Mouse (Mus musculus) hindbrain, embryonic 16.5 days (tissue): ENCODE data around the gene Lypd3. TPM values are rescaled to one million over a fixed set of nuclear protein-coding genes. Genes with fewer than 3 reads are reported as not detected.

ENCODE experiments used
- ATAC-seq: fragments of 200-750 bp; cut with Nextera tagmentation; 2 replicates; pipeline ENCODE4 v1.8.0; 2017; ENCODE audit warnings: moderate TSS enrichment, moderate library complexity
- H3K27ac ChIP-seq: fragments of 300-500 bp; sonication (generic); 2 replicates; pipeline ENCODE4 v1.5.1; 2014; ENCODE audit warnings: low read depth, mild to moderate bottlenecking, control low read depth, low read length, moderate library complexity
- H3K27me3 ChIP-seq: fragments of 300-500 bp; sonication (generic); replicated peaks from 2 replicates; pipeline ENCODE4 v1.6.1; 2014; ENCODE audit warnings: low read length; ENCODE audit not compliant: control insufficient read depth, insufficient read depth
- H3K36me3 ChIP-seq: fragments of 300-500 bp; sonication (generic); 2 replicates; pipeline ENCODE4 v1.6.1; 2014; ENCODE audit warnings: mild to moderate bottlenecking, low read length, moderate library complexity, mixed read lengths; ENCODE audit not compliant: control insufficient read depth, insufficient read depth
- H3K4me1 ChIP-seq: fragments of 300-500 bp; sonication (generic); 2 replicates; pipeline ENCODE4 v1.6.1; 2014; ENCODE audit warnings: low read depth, low read length; ENCODE audit not compliant: control insufficient read depth, insufficient read depth
- H3K4me2 ChIP-seq: fragments of 300-500 bp; sonication (generic); 2 replicates; pipeline ENCODE4 v1.6.1; 2014; ENCODE audit warnings: mild to moderate bottlenecking, low read length, control low read depth, moderate library complexity
- H3K4me3 ChIP-seq: fragments of 300-500 bp; sonication (generic); 2 replicates; pipeline ENCODE4 v1.5.1; 2014; ENCODE audit warnings: mild to moderate bottlenecking, low read length, control low read depth, moderate library complexity
- H3K9ac ChIP-seq: fragments of 300-500 bp; sonication (generic); 2 replicates; pipeline ENCODE4 v1.6.1; 2014; ENCODE audit warnings: low read depth, mild to moderate bottlenecking, control low read depth, low read length, moderate library complexity
- H3K9me3 ChIP-seq: fragments of 300-500 bp; sonication (generic); 2 replicates; pipeline ENCODE4 v1.6.1; 2014; ENCODE audit warnings: mild to moderate bottlenecking, low read length, moderate library complexity; ENCODE audit not compliant: control insufficient read depth
- WGBS: fragments of 180-500 bp; shearing (Covaris S2); extraction: QIAGEN DNeasy Blood & Tissue Kit; methylation state at CpG from one replicate; pipeline ENCODE4 v1.1.7; 2014; 5-methylcytosine and 5-hydroxymethylcytosine counted together
- polyA plus RNA-seq: library from polyadenylated mRNA; unstranded; fragments of >200 nt; fragmentation: Nextera tagmentation; extraction: Ambion mirVana; gene quantifications from 2 replicates; pipeline ENCODE4 v1.2.1, GENCODE M21; 2015

Gene Lypd3
- polyA plus RNA-seq = 0.76 and 0.78 TPM in 2 replicates

DNA sequence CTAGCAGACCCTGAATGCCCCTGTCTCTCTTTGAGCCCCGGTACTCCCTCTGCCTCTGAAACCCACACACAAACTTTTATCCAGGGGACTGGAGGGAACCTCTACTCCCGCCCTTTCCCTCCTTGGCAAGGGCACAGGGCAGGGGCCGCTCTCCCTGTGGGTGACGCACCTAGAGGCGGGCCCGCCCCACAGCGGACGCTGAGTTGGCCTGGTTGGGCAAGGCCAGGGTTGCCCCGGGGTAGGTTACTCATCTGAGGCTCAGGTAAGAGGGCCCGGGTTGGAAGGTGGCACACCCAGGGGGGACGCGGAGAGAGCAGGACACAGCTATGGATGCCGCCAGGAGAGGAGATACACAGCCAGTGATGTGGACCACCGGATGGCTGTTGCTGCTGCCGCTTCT, at the start of gene Lypd3:
Lypd3 (plus strand) TSS at position 287 of the 400 bp plus-strand sequence.
- no peak within 1 kb of the TSS; the same call in 1 of the 2 replicates for H3K9ac ChIP-seq
- H3K9me3 ChIP-seq = no peaks in the 10 kb centered on the region
- no peaks in the 10 kb centered on the region for H3K36me3 ChIP-seq
- no peak for ATAC-seq
- peak within 1 kb of the TSS; percentile 24 for H3K4me2 ChIP-seq
- peaks cover 47% of the 10 kb centered on the region for H3K27me3 ChIP-seq
- H3K4me3 ChIP-seq = peak within 1 kb of the TSS; percentile 7; the same call in 1 of the 2 replicates
- no peak within 1 kb of the TSS for H3K27ac ChIP-seq
- peaks cover 15% of the 10 kb centered on the region for H3K4me1 ChIP-seq
- 16% methylated on average over 15 of the region's 15 CpGs for WGBS

GRCm38 (mm10) chr7:24586828-24587227, 49.5 kb upstream of the Lypd3 start:
- H3K4me2 ChIP-seq = peak overlapping the region; percentile 74
- no peak overlapping the region for H3K27ac ChIP-seq
- peaks cover 8% of the 10 kb centered on the region for H3K27me3 ChIP-seq
- peak overlapping the region; percentile 63 for H3K4me3 ChIP-seq
- H3K36me3 ChIP-seq = no peaks in the 10 kb centered on the region
- 5% methylated on average over 8 of the region's 8 CpGs for WGBS
- H3K9ac ChIP-seq = peak overlapping the region; percentile 84
- peak; percentile 75 for ATAC-seq
- H3K9me3 ChIP-seq = peaks cover 4% of the 10 kb centered on the region; the same call in 1 of the 2 replicates
- peaks cover 8% of the 10 kb centered on the region; the same call in 1 of the 2 replicates for H3K4me1 ChIP-seq

GRCm38 (mm10) chr7:24587330-24588105, 48.8 kb upstream of the Lypd3 start, which contains the start of the genes Ethe1 and Zfp575:
Gene Ethe1, plus strand, starts transcription at chr7:24587543.
Gene Zfp575, minus strand, starts transcription at chr7:24587641.
- peak within 1 kb of the TSS; percentile 74 for H3K4me2 ChIP-seq
- H3K4me3 ChIP-seq = peak within 1 kb of the TSS; percentile 63
- peak; percentile 80 for ATAC-seq
- H3K27me3 ChIP-seq = peaks cover 8% of the 10 kb centered on the region
- no peaks in the 10 kb centered on the region for H3K36me3 ChIP-seq
- H3K9me3 ChIP-seq = peaks cover 4% of the 10 kb centered on the region; the same call in 1 of the 2 replicates
- H3K27ac ChIP-seq = peak within 1 kb of the TSS; percentile 79
- 4% methylated on average over 30 of the region's 30 CpGs for WGBS
- peaks cover 8% of the 10 kb centered on the region for H3K4me1 ChIP-seq
- peak within 1 kb of the TSS; percentile 84 for H3K9ac ChIP-seq

DNA sequence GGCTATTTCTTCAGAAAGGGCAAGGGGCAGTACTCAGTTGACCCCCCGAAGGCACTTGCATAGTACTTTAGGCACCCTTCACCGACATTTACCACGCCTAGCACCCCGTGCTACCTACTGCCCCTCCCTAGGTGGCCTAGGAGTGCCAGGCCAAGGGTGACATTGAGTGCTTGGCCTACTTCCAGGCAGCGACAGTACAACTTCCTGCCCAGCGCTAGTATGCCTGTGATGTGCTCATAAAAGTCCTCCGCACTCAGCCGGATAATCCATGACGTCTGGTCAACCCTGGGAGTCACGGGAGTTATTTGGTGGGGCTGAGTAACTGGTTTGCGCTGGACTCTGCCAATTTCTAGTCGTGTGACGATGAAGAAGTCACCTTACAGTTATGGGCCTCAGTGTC, 48.0 kb upstream of the Lypd3 start:
- no peak overlapping the region for H3K4me3 ChIP-seq
- no peak overlapping the region for H3K9ac ChIP-seq
- peaks cover 8% of the 10 kb centered on the region for H3K27me3 ChIP-seq
- H3K9me3 ChIP-seq = peaks cover 4% of the 10 kb centered on the region; the same call in 1 of the 2 replicates
- peaks cover 13% of the 10 kb centered on the region for H3K4me1 ChIP-seq
- no peak overlapping the region for H3K27ac ChIP-seq
- WGBS = 84% methylated on average over 13 of the region's 13 CpGs
- no peak for ATAC-seq
- H3K4me2 ChIP-seq = no peak overlapping the region
- no peaks in the 10 kb centered on the region for H3K36me3 ChIP-seq

DNA sequence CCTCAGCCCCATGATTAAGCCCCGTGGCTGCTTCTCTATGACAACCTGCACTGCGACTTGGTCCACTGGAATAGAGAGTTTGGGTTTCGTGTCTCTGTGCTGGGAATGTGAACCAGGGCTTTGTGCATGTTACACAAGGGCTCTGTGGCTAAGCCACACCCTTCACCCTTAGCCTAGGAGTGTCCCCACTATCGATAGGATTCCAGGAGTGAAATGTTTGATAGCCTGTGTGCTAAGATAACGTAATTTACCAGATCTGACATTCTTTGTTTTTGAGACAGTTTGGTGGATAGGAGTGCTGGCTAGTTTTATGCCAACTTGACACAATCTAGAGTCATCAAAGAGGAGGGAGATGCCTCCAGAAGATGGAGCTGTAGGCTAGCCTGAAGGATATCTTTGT, 44.6 kb upstream of the Lypd3 start:
- H3K9ac ChIP-seq = no peak overlapping the region
- H3K27me3 ChIP-seq = no peaks in the 10 kb centered on the region
- no peak overlapping the region for H3K4me2 ChIP-seq
- H3K36me3 ChIP-seq = no peaks in the 10 kb centered on the region
- WGBS = 68% methylated on average over 5 of the region's 5 CpGs
- no peak for ATAC-seq
- H3K4me3 ChIP-seq = no peak overlapping the region
- peaks cover 16% of the 10 kb centered on the region for H3K4me1 ChIP-seq
- no peak overlapping the region for H3K27ac ChIP-seq
- no peaks in the 10 kb centered on the region for H3K9me3 ChIP-seq

DNA sequence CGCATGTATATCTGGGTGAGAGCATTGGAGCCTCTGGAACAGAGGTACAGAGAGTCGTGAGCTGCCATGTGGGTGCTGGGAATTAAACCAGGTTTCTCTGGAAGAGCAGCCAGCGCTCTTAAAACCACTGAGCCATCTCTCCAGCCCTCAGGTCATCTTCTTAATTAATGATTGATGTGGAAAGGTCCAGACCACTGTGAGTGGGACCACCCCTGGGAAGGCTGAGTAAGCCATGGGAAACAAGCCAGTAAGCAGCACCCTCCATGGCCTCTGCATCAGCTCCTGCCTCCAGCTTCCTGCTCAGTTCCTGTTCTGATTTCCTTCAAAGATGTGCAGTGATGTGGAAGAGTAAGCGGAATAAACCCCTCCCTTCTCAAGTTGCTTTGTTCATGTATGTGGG, 44.2 kb upstream of the Lypd3 start:
- H3K4me2 ChIP-seq = no peak overlapping the region
- H3K36me3 ChIP-seq = no peaks in the 10 kb centered on the region
- 51% methylated on average over 4 of the region's 4 CpGs for WGBS
- H3K27me3 ChIP-seq = no peaks in the 10 kb centered on the region
- no peak overlapping the region for H3K4me3 ChIP-seq
- H3K9me3 ChIP-seq = no peaks in the 10 kb centered on the region
- H3K27ac ChIP-seq = no peak overlapping the region
- peaks cover 16% of the 10 kb centered on the region for H3K4me1 ChIP-seq
- H3K9ac ChIP-seq = no peak overlapping the region
- no peak for ATAC-seq

DNA sequence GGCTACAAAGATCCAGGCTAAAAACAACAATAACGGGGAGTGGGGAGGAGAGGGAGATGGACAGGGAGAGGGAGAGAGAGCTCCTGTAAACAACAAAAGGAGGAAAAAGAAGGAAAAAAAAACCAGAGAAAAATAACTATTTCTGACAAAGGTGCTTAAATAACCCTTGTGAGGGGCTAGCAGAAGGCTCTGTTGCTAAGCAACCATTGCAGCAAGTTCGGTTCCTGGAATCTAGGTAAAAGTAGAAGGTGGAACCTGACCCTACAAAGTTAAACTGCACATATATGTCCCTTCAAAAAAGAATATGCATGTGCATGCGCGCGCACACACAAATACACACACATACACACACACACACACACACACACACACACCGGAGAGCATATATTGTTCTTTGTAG, 43.6 kb upstream of the Lypd3 start:
- Histone ChIP-seq H3K9ac (no peak overlapping the region), H3K4me2 (no peak overlapping the region), H3K4me1 (peaks cover 13% of the 10 kb centered on the region), H3K9me3 (no peaks in the 10 kb centered on the region), H3K36me3 (no peaks in the 10 kb centered on the region), H3K27me3 (no peaks in the 10 kb centered on the region), H3K27ac (no peak overlapping the region), H3K4me3 (no peak overlapping the region)
- 82% methylated on average over 6 of the region's 6 CpGs for WGBS
- no peak for ATAC-seq

DNA sequence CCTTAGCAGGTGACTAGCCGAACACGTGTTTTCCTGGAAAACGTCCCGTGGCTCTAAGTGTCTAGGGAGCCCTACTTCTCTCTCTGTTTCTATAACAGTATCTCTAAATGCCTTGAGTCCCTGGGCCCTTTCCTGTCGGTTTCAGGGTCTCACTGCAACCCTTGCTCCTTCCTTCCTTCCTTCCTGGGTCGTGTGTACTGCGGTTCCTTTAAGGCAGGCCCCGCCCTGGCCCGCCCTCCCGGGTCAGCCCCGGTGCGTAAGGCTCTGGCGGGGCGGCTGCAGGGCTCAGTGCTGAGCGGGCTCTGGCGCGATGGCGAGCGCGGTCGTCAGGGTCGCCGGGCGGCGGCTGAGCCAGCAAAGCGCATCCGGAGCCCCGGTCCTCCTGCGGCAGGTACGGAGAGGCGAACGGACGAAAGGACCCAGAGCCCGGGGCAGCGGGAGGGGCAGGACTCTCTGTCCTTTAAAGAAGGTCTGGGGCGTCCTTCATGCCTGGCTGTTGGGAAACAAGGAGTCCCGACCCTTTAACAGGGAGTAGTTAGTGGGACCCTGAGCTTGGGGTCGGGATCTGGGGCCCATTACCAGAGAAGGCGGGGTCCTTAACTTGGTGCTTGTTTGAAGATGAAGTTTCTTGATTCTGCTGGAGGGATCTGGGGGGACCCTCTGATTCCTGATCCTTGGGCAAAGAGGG, 42.6 kb upstream of the Lypd3 start:
- peak; percentile 88 for ATAC-seq
- Histone ChIP-seq H3K27ac (no peak overlapping the region), H3K36me3 (no peaks in the 10 kb centered on the region), H3K9me3 (no peaks in the 10 kb centered on the region), H3K27me3 (no peaks in the 10 kb centered on the region), H3K4me2 (peak overlapping the region; percentile 75), H3K9ac (peak overlapping the region; percentile 82), H3K4me3 (peak overlapping the region; percentile 71), H3K4me1 (peaks cover 13% of the 10 kb centered on the region)
- 3% methylated on average over 37 of the region's 39 CpGs for WGBS

GRCm38 (mm10) chr7:24594309-24594803, 42.0 kb upstream of the Lypd3 start:
- Histone ChIP-seq H3K36me3 (no peaks in the 10 kb centered on the region), H3K27me3 (no peaks in the 10 kb centered on the region), H3K9ac (peak overlapping the region; percentile 82), H3K4me1 (peaks cover 13% of the 10 kb centered on the region), H3K27ac (no peak overlapping the region), H3K4me2 (peak overlapping the region; percentile 75), H3K9me3 (no peaks in the 10 kb centered on the region), H3K4me3 (peak overlapping the region; percentile 71)
- whole genome bisulfite sequencing = 8% methylated on average over 13 of the region's 13 CpGs
- peak; percentile 3; the same call in 1 of the 2 replicates for ATAC-seq
